Mouse (Mus musculus): Measurements from ENCODE around the gene St5. TPM values are rescaled to one million over a fixed set of nuclear protein-coding genes. Genes with fewer than 3 reads are reported as not detected.
A peak's percentile ranks its signal among the peaks of the same experiment; 100 is the strongest.

St5 gene
- polyA plus RNA-seq, 1 experiment from 2014 or later, result 61.4 TPM

GRCm38 (mm10) chr7:109686585-109687128, 16.7 kb downstream of the St5 start:
- ATAC-seq (ENCODE audit: insufficient read depth, low FRiP score, low TSS enrichment) (no peak), DNase-seq (ENCODE audit: low spot score) (no peak)
- Histone ChIP-seq H3K4me3 (ENCODE audit: low read depth, low read length) (no peak overlapping the region), H3K27ac (ENCODE audit: low read depth, low read length) (no peak overlapping the region), H3K9ac (ENCODE audit: low read length) (no peak overlapping the region), H3K4me2 (ENCODE audit: low read depth) (no peak overlapping the region), H3K9me3 (ENCODE audit: control insufficient read depth, low read length) (no peaks in the 10 kb centered on the region), H3K36me3 (ENCODE audit: control insufficient read depth, insufficient read depth, low read length) (no peaks in the 10 kb centered on the region), H3K27me3 (ENCODE audit: control insufficient read depth, insufficient read depth, low read length) (no peaks in the 10 kb centered on the region), H3K4me1 (ENCODE audit: control insufficient read depth, insufficient read depth, low read length) (no peaks in the 10 kb centered on the region)
- WGBS, result 72% methylated on average over 9 of the region's 9 CpGs

- Histone ChIP-seq H3K9me3 (ENCODE audit: control insufficient read depth, low read length) (no peaks in the 10 kb centered on the region), H3K4me1 (ENCODE audit: control insufficient read depth, insufficient read depth, low read length) (no peaks in the 10 kb centered on the region), H3K27ac (ENCODE audit: low read depth, low read length) (no peak overlapping the region), H3K27me3 (ENCODE audit: control insufficient read depth, insufficient read depth, low read length) (no peaks in the 10 kb centered on the region), H3K36me3 (ENCODE audit: control insufficient read depth, insufficient read depth, low read length) (no peaks in the 10 kb centered on the region), H3K9ac (ENCODE audit: low read length) (no peak overlapping the region), H3K4me2 (ENCODE audit: low read depth) (no peak overlapping the region), H3K4me3 (ENCODE audit: low read depth, low read length) (no peak overlapping the region)
- 92% methylated on average over 1 of the region's 1 CpGs for WGBS
- no peak for DNase-seq (ENCODE audit: low spot score)
- no peak for ATAC-seq (ENCODE audit: insufficient read depth, low FRiP score, low TSS enrichment)
Observed at GRCm38 (mm10) chr7:109680879-109681278, 22.5 kb downstream of the St5 start.

DNA sequence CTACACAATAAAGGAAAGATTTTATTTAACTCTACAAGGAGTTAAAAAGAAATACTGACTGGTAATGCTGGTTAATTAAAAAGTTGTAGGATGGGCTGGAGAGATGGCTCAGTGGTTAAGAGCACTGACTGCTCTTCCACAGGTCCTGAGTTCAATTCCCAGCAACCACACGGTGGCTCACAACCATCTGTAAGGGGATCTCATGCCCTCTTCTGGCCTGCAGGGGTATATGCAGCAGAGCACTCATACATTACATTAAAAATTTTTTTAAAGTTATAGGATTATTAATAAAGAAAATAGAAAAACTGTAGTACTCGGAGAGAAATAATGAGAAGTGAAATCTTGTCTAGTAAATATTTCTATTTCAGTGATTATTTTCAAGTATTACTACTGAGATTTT, 23.1 kb downstream of the St5 start:
- no peak overlapping the region for H3K4me3 ChIP-seq (ENCODE audit: low read depth, low read length)
- no peaks in the 10 kb centered on the region for H3K4me1 ChIP-seq (ENCODE audit: control insufficient read depth, insufficient read depth, low read length)
- WGBS, result 85% methylated on average over 2 of the region's 2 CpGs
- H3K27ac ChIP-seq (ENCODE audit: low read depth, low read length), result no peak overlapping the region
- no peak overlapping the region for H3K9ac ChIP-seq (ENCODE audit: low read length)
- H3K27me3 ChIP-seq (ENCODE audit: control insufficient read depth, insufficient read depth, low read length), result no peaks in the 10 kb centered on the region
- H3K36me3 ChIP-seq (ENCODE audit: control insufficient read depth, insufficient read depth, low read length), result no peaks in the 10 kb centered on the region
- H3K4me2 ChIP-seq (ENCODE audit: low read depth), result no peak overlapping the region
- no peaks in the 10 kb centered on the region for H3K9me3 ChIP-seq (ENCODE audit: control insufficient read depth, low read length)
- no peak for DNase-seq (ENCODE audit: low spot score)
- no peak for ATAC-seq (ENCODE audit: insufficient read depth, low FRiP score, low TSS enrichment)

DNA sequence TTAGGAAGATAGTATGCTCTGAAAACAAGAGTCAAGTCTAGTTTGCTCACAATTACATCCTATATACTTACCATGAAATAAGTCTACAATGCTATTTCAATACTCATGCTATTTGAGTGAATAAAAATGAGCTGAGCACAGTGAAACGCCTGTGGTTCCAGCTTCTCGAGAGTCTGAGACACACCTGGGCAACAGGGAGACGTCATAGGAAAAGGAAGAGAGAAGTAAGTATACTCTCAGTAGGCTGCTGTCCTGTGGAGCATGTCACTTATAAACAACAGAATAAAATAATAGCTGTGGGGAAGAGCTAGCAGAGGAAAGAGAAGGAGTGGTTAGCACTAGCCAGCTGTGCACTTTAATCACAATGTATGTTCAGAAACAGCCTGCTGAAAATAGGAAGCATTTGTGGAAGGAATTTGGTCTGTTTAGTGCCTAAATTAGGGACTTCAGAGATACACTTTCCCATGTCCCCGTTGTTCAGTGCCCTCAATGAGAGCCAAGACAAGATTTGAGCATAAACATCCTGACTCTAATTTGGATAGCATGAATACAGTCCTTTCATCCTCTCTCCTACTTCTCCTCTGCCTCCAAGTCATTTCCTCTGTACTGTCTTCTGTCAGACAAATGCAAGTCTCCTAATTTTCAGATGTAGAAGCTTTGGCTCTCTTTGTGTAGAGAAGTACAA, 28.3 kb downstream of the St5 start:
- Histone ChIP-seq H3K4me3 (ENCODE audit: low read depth, low read length) (no peak overlapping the region), H3K9ac (ENCODE audit: low read length) (no peak overlapping the region), H3K27me3 (ENCODE audit: control insufficient read depth, insufficient read depth, low read length) (no peaks in the 10 kb centered on the region), H3K4me2 (ENCODE audit: low read depth) (no peak overlapping the region), H3K9me3 (ENCODE audit: control insufficient read depth, low read length) (no peaks in the 10 kb centered on the region), H3K36me3 (ENCODE audit: control insufficient read depth, insufficient read depth, low read length) (no peaks in the 10 kb centered on the region), H3K4me1 (ENCODE audit: control insufficient read depth, insufficient read depth, low read length) (peaks cover 7% of the 10 kb centered on the region; the same call in 1 of the 2 replicates), H3K27ac (ENCODE audit: low read depth, low read length) (no peak overlapping the region)
- 75% methylated on average over 4 of the region's 4 CpGs for WGBS
- ATAC-seq (ENCODE audit: insufficient read depth, low FRiP score, low TSS enrichment) (no peak), DNase-seq (ENCODE audit: low spot score) (no peak)

- peaks cover 7% of the 10 kb centered on the region; the same call in 1 of the 2 replicates for H3K4me1 ChIP-seq (ENCODE audit: control insufficient read depth, insufficient read depth, low read length)
- H3K9me3 ChIP-seq (ENCODE audit: control insufficient read depth, low read length), result no peaks in the 10 kb centered on the region
- H3K36me3 ChIP-seq (ENCODE audit: control insufficient read depth, insufficient read depth, low read length), result no peaks in the 10 kb centered on the region
- no peaks in the 10 kb centered on the region for H3K27me3 ChIP-seq (ENCODE audit: control insufficient read depth, insufficient read depth, low read length)
- DNase-seq (ENCODE audit: low spot score), result peak; percentile 80
- ATAC-seq (ENCODE audit: insufficient read depth, low FRiP score, low TSS enrichment), result peak; percentile 93
- WGBS, result under 1% methylated on average over 35 of the region's 44 CpGs
- H3K4me2 ChIP-seq (ENCODE audit: low read depth), result peak overlapping the region; percentile 88
- peak overlapping the region; percentile 63 for H3K4me3 ChIP-seq (ENCODE audit: low read depth, low read length)
- H3K27ac ChIP-seq (ENCODE audit: low read depth, low read length), result peak overlapping the region; percentile 85
- H3K9ac ChIP-seq (ENCODE audit: low read length), result peak overlapping the region; percentile 87
Observed at GRCm38 (mm10) chr7:109671581-109672471, 31.6 kb downstream of the St5 start.

GRCm38 (mm10) chr7:109669426-109670170, 33.8 kb downstream of the St5 start:
- Histone ChIP-seq H3K9me3 (ENCODE audit: control insufficient read depth, low read length) (no peaks in the 10 kb centered on the region), H3K9ac (ENCODE audit: low read length) (no peak overlapping the region), H3K36me3 (ENCODE audit: control insufficient read depth, insufficient read depth, low read length) (no peaks in the 10 kb centered on the region), H3K4me3 (ENCODE audit: low read depth, low read length) (no peak overlapping the region), H3K27ac (ENCODE audit: low read depth, low read length) (no peak overlapping the region), H3K4me1 (ENCODE audit: control insufficient read depth, insufficient read depth, low read length) (peaks cover 7% of the 10 kb centered on the region; the same call in 1 of the 2 replicates), H3K4me2 (ENCODE audit: low read depth) (no peak overlapping the region), H3K27me3 (ENCODE audit: control insufficient read depth, insufficient read depth, low read length) (no peaks in the 10 kb centered on the region)
- 86% methylated on average over 5 of the region's 5 CpGs for WGBS
- DNase-seq (ENCODE audit: low spot score), result no peak
- no peak for ATAC-seq (ENCODE audit: insufficient read depth, low FRiP score, low TSS enrichment)

- peaks cover 4% of the 10 kb centered on the region; the same call in 1 of the 2 replicates for H3K4me1 ChIP-seq (ENCODE audit: control insufficient read depth, insufficient read depth, low read length)
- no peak overlapping the region for H3K4me3 ChIP-seq (ENCODE audit: low read depth, low read length)
- no peaks in the 10 kb centered on the region for H3K9me3 ChIP-seq (ENCODE audit: control insufficient read depth, low read length)
- DNase-seq (ENCODE audit: low spot score) (no peak), ATAC-seq (ENCODE audit: insufficient read depth, low FRiP score, low TSS enrichment) (no peak)
- no peaks in the 10 kb centered on the region for H3K36me3 ChIP-seq (ENCODE audit: control insufficient read depth, insufficient read depth, low read length)
- no peak overlapping the region for H3K27ac ChIP-seq (ENCODE audit: low read depth, low read length)
- 83% methylated on average over 5 of the region's 5 CpGs for WGBS
- H3K4me2 ChIP-seq (ENCODE audit: low read depth), result no peak overlapping the region
- H3K27me3 ChIP-seq (ENCODE audit: control insufficient read depth, insufficient read depth, low read length), result no peaks in the 10 kb centered on the region
- H3K9ac ChIP-seq (ENCODE audit: low read length), result no peak overlapping the region
Observed at GRCm38 (mm10) chr7:109666664-109667063, 36.7 kb downstream of the St5 start.

DNA sequence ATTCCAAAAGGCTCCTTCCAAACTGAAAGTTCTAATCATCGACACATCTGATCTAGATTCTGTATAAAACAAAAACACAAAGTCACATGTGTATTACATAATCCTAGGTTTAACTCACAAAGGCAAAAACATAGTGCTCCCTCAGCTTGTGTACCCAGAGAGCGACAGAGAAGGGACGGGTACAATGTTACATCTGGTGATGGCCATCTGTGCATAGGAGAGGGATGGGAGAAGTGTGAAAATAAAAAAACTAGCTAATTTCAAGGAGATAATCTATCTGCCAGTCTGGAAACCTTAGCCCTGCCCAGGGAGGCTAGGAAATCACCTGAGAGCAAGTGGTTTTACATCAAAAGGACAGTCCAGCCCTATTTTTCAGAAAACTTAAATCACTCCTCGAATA, 40.8 kb downstream of the St5 start:
- no peaks in the 10 kb centered on the region for H3K4me1 ChIP-seq (ENCODE audit: control insufficient read depth, insufficient read depth, low read length)
- H3K27me3 ChIP-seq (ENCODE audit: control insufficient read depth, insufficient read depth, low read length), result no peaks in the 10 kb centered on the region
- WGBS, result 89% methylated on average over 4 of the region's 4 CpGs
- no peak for DNase-seq (ENCODE audit: low spot score)
- H3K4me3 ChIP-seq (ENCODE audit: low read depth, low read length), result no peak overlapping the region
- no peak for ATAC-seq (ENCODE audit: insufficient read depth, low FRiP score, low TSS enrichment)
- no peak overlapping the region for H3K9ac ChIP-seq (ENCODE audit: low read length)
- H3K9me3 ChIP-seq (ENCODE audit: control insufficient read depth, low read length), result no peaks in the 10 kb centered on the region
- no peaks in the 10 kb centered on the region for H3K36me3 ChIP-seq (ENCODE audit: control insufficient read depth, insufficient read depth, low read length)
- H3K4me2 ChIP-seq (ENCODE audit: low read depth), result no peak overlapping the region
- no peak overlapping the region for H3K27ac ChIP-seq (ENCODE audit: low read depth, low read length)
